ENCODE assay signal across 9 mouse cellular contexts in genomic region chr6:34927156-34927555, GRCm38 (mm10). TPM values are rescaled to one million over a fixed set of nuclear protein-coding genes. Genes with fewer than 3 reads are reported as not detected.
A peak's percentile ranks its signal among the peaks of the same experiment; 100 is the strongest.
DNase-seq lines count a peak whose midpoint lies in the region; ATAC-seq lines count a peak whose summit lies in the region.
"Had no signal": no experiment of that assay in that cellular context is flagged by ENCODE, and none has a peak within 500 bp of the region (broad histone marks: within the 10 kb centered on the region; RNA-seq: fewer than 3 reads in every experiment).

No protein-coding gene starts in this region.

- no peak overlapping the region for H3K9ac ChIP-seq in midbrain, embryonic 15.5 days
- no peak overlapping the region for H3K9ac ChIP-seq in liver, embryonic 11.5 days (ENCODE audit: low read depth, low read length)

- H3K36me3 ChIP-seq in midbrain, embryonic 10.5 days = no peaks in the 10 kb centered on the region
- H3K36me3 ChIP-seq in midbrain, embryonic 15.5 days (replicated peaks) = no peaks in the 10 kb centered on the region
- no peaks in the 10 kb centered on the region for H3K36me3 ChIP-seq in liver, embryonic 11.5 days (ENCODE audit: control insufficient read depth, insufficient read depth, low read length)

- H3K27me3 ChIP-seq in midbrain, embryonic 10.5 days (ENCODE audit: low read depth, poor library complexity, severe bottlenecking) = no peaks in the 10 kb centered on the region
- H3K27me3 ChIP-seq in midbrain, embryonic 15.5 days (replicated peaks) = no peaks in the 10 kb centered on the region
- H3K27me3 ChIP-seq in liver, embryonic 11.5 days (replicated peaks; ENCODE audit: control insufficient read depth, insufficient read depth, low read length) = no peaks in the 10 kb centered on the region

- no peaks in the 10 kb centered on the region for H3K9me3 ChIP-seq in midbrain, embryonic 10.5 days (replicated peaks)
- no peaks in the 10 kb centered on the region for H3K9me3 ChIP-seq in midbrain, embryonic 15.5 days
- H3K9me3 ChIP-seq in liver, embryonic 11.5 days (ENCODE audit: control insufficient read depth, low read length) = no peaks in the 10 kb centered on the region

- no peak overlapping the region for H3K4me2 ChIP-seq in midbrain, embryonic 15.5 days
- no peak overlapping the region for H3K4me2 ChIP-seq in liver, embryonic 11.5 days

- DNase-seq in midbrain, embryonic 10.5 days (ENCODE audit: low spot score) = peak; percentile 76
- peak; percentile 74 for DNase-seq in brain, adult 2 months (ENCODE audit: low read depth, low spot score)
- DNase-seq in kidney, adult 8-10 months = peak; percentile 49 to 77
- DNase-seq in liver, embryonic 11.5 days (ENCODE audit: low spot score) = peak; percentile 62
- DNase-seq in thymus, postnatal 25 days = peak; percentile 76

- no peak overlapping the region for H3K27ac ChIP-seq in midbrain, embryonic 10.5 days (replicated peaks)
- H3K27ac ChIP-seq in midbrain, embryonic 15.5 days = no peak overlapping the region
- H3K27ac ChIP-seq in liver, embryonic 11.5 days (ENCODE audit: low read depth, low read length) = no peak overlapping the region

- ATAC-seq in midbrain, embryonic 15.5 days (replicated peaks) = no peak
- ATAC-seq in erythroid progenitor cell, adult 5-6 weeks (replicated peaks; ENCODE audit: low FRiP score, poor library complexity, severe bottlenecking) = peak; percentile 80
- no peak for ATAC-seq in liver, embryonic 11.5 days (replicated peaks; ENCODE audit: low FRiP score)
- ATAC-seq in neutrophil, adult 5-6 weeks (ENCODE audit: extremely low read depth, insufficient number of reproducible peaks, low FRiP score, poor library complexity, severe bottlenecking) = peak; percentile 73

- 48% methylated on average over 4 of the region's 4 CpGs for WGBS in midbrain, embryonic 10.5 days
- 43% methylated on average over 4 of the region's 4 CpGs for WGBS in midbrain, embryonic 15.5 days
- WGBS in liver, embryonic 11.5 days = 43% methylated on average over 4 of the region's 4 CpGs

- no peak overlapping the region for H3K4me3 ChIP-seq in midbrain, embryonic 10.5 days
- no peak overlapping the region for H3K4me3 ChIP-seq in midbrain, embryonic 15.5 days
- no peak overlapping the region for H3K4me3 ChIP-seq in liver, embryonic 11.5 days (ENCODE audit: low read depth, low read length)

- no peaks in the 10 kb centered on the region for H3K4me1 ChIP-seq in midbrain, embryonic 10.5 days
- H3K4me1 ChIP-seq in midbrain, embryonic 15.5 days = no peaks in the 10 kb centered on the region
- H3K4me1 ChIP-seq in liver, embryonic 11.5 days (replicated peaks; ENCODE audit: control insufficient read depth, insufficient read depth, low read length) = no peaks in the 10 kb centered on the region

RNA-seq across cellular contexts. Expression of gene Stra8, which starts 7.2 kb away (rescaled TPM):
- polyA plus RNA-seq in midbrain, embryonic 10.5 days (2016; fragmentation: Nextera tagmentation; extraction: Ambion mirVana) = not detected in 2 replicates
- not detected in 2 replicates for polyA plus RNA-seq in midbrain, embryonic 15.5 days (2015; fragmentation: Nextera tagmentation; extraction: Ambion mirVana)
- total RNA-seq in erythroid progenitor cell, adult 5-6 weeks (2015; ENCODE audit: low replicate concordance) = not detected in 2 replicates
- total RNA-seq in erythroid progenitor cell, adult 5-6 weeks (2017; ENCODE audit: low replicate concordance) = not detected in 2 replicates
- not detected in 2 replicates for polyA plus RNA-seq in liver, embryonic 11.5 days (2014; fragmentation: Nextera tagmentation; extraction: Ambion mirVana)
- not detected in 2 replicates for total RNA-seq in neutrophil, adult 5-6 weeks (2017)
- polyA plus RNA-seq: frontal cortex, adult 2 months had no signal

RNA-seq across cellular contexts. Expression of gene Wdr91, which starts 16.5 kb away (rescaled TPM):
- polyA plus RNA-seq in midbrain, embryonic 10.5 days (2016; fragmentation: Nextera tagmentation; extraction: Ambion mirVana) = 11.4 and 13.0 TPM in 2 replicates
- polyA plus RNA-seq in midbrain, embryonic 15.5 days (2015; fragmentation: Nextera tagmentation; extraction: Ambion mirVana) = 15.5 and 16.1 TPM in 2 replicates
- 35.6 and 63.1 TPM in 2 replicates for total RNA-seq in erythroid progenitor cell, adult 5-6 weeks (2015; ENCODE audit: low replicate concordance)
- 74.3 and 74.4 TPM in 2 replicates for total RNA-seq in erythroid progenitor cell, adult 5-6 weeks (2017; ENCODE audit: low replicate concordance)
- polyA plus RNA-seq in liver, embryonic 11.5 days (2014; fragmentation: Nextera tagmentation; extraction: Ambion mirVana) = 15.5 and 19.3 TPM in 2 replicates
- total RNA-seq in neutrophil, adult 5-6 weeks (2017) = 32.7 and 34.8 TPM in 2 replicates

RNA-seq across cellular contexts. Expression of gene Cyren, which starts 49.3 kb away (rescaled TPM):
- polyA plus RNA-seq in midbrain, embryonic 10.5 days (2016; fragmentation: Nextera tagmentation; extraction: Ambion mirVana) = 17.0 and 17.7 TPM in 2 replicates
- 10.6 and 11.3 TPM in 2 replicates for polyA plus RNA-seq in midbrain, embryonic 15.5 days (2015; fragmentation: Nextera tagmentation; extraction: Ambion mirVana)
- total RNA-seq in erythroid progenitor cell, adult 5-6 weeks (2015; ENCODE audit: low replicate concordance) = 6.7 and 10.5 TPM in 2 replicates
- total RNA-seq in erythroid progenitor cell, adult 5-6 weeks (2017; ENCODE audit: low replicate concordance) = 6.7 and 9.4 TPM in 2 replicates
- 20.1 and 20.5 TPM in 2 replicates for polyA plus RNA-seq in liver, embryonic 11.5 days (2014; fragmentation: Nextera tagmentation; extraction: Ambion mirVana)
- total RNA-seq in neutrophil, adult 5-6 weeks (2017) = 11.5 and 15.1 TPM in 2 replicates

Comparison
In these comparisons a context has a peak if more than half of its experiments do, and no peak if none do; other contexts are left out.
1. ATAC-seq: peak in erythroid progenitor cell, adult 5-6 weeks (single experiment) and neutrophil, adult 5-6 weeks (single experiment); none in midbrain, embryonic 15.5 days (single experiment) and liver, embryonic 11.5 days (single experiment).
2. Peak in every context shown above with its lines, with median percentiles within 50 percentile points of each other: DNase-seq.